Mouse (Mus musculus) kidney, adult 2 months (tissue): ENCODE data around the gene Catsperg1.

Experiments used
- CTCF ChIP-seq: fragments of 200-500 bp; conservative IDR thresholded peaks from 2 replicates; pipeline ENCODE4 v1.5.1; 2011; ENCODE audit warnings: low read depth, mild to moderate bottlenecking, control low read depth, low read length, moderate library complexity, mixed read lengths; ENCODE audit not compliant: insufficient read depth, insufficient read length
- POLR2A ChIP-seq: fragments of 200-500 bp; IDR thresholded peaks from one replicate; pipeline ENCODE4 v1.6.1; 2011; ENCODE audit warnings: low read depth, low read length, control low read depth

GRCm38 (mm10) chr7:29236593-29236992 is 22.8 kb upstream of the Catsperg1 start:
- TF ChIP-seq CTCF (no peak), POLR2A (no peak)
